Mouse (Mus musculus) cortical plate, adult 2 months (tissue): ENCODE results near the gene Fyttd1.

Experiments used
- CTCF ChIP-seq: fragments of 200-500 bp; IDR thresholded peaks from 2 replicates; pipeline ENCODE4 v1.5.1; 2011; ENCODE audit warnings: mild to moderate bottlenecking, control low read depth, low read length; ENCODE audit not compliant: insufficient read depth; ENCODE audit errors: extremely low read depth
- POLR2A ChIP-seq: fragments of 200-500 bp; IDR thresholded peaks from 2 replicates; pipeline ENCODE4 v1.6.1; 2011; ENCODE audit warnings: mild to moderate bottlenecking, low read length, control low read depth; ENCODE audit not compliant: insufficient read depth; ENCODE audit errors: extremely low read depth

DNA sequence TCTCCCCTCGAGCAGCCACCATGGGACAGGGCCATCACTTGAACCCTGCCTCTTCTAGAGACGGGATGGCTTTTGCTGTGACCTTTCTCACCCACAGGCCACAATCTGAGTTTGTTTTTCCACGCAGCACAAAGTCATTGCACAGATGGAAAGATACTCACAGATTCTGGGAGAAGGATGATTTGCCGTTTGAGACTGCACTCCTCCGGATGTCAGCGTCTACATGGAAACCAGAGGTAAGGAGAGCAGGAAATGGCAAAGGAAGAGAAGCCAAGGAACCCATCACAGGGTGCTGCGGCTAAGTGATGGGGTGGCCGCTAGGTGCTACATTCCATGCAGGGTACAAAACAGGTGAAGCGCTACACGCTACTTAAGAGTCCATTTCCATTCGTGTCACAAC lies 48.2 kb upstream of the Fyttd1 start:
- TF ChIP-seq CTCF = no peak
- no peak for TF ChIP-seq POLR2A
